21 mouse cellular contexts compared by ENCODE assay signal in genomic region chr13:81861886-81862600, GRCm38 (mm10).
A peak's percentile ranks its signal among the peaks of the same experiment; 100 is the strongest.
DNase-seq lines count a peak whose midpoint lies in the region; ATAC-seq lines count a peak whose summit lies in the region.
"Had no signal": no experiment of that assay in that cellular context is flagged by ENCODE, and none has a peak within 500 bp of the region (broad histone marks: within the 10 kb centered on the region; RNA-seq: fewer than 3 reads in every experiment).

No protein-coding gene starts in this region.

- peak; percentile 98 for ATAC-seq in frontal cortex, adult (ENCODE audit: low TSS enrichment)
- ATAC-seq: intestine, embryonic 16.5 days; midbrain, embryonic 15.5 days had no signal

- intact Hi-C loops in left cerebral cortex, postnatal 36 days (cut with DNase I) = no loop called here

- DNase-seq in frontal cortex, postnatal 14 days (ENCODE audit: low spot score in 2 of 2) = no peak
- peak; percentile 64 for DNase-seq in right cerebral cortex, adult 18-20 months
- DNase-seq in right cerebral cortex, postnatal 14 days = no peak
- peak; percentile 36 to 40 for DNase-seq in left cerebral cortex, postnatal 36 days (ENCODE audit: low spot score in 2 of 2)
- no peak for DNase-seq in adrenal gland, adult 8-10 months
- DNase-seq in adrenal gland, adult 2 months = no peak
- DNase-seq: adrenal gland, postnatal 14 days; cerebellum, adult 11-12 months; cerebellum, adult 9-11 months; gastrocnemius, postnatal 25 days; heart, adult 11 months; heart, postnatal 4 days; kidney, adult 8-10 months; kidney, postnatal 10 days; lung, embryonic 14.5 days; lung, postnatal 14 days; retina, postnatal 1 day; thymus, postnatal 14 days had no signal

Comparison
In these comparisons a context has a peak if more than half of its experiments do, and no peak if none do; other contexts are left out.
1. DNase-seq: peak in right cerebral cortex, adult 18-20 months (single experiment) and left cerebral cortex, postnatal 36 days (2 of 2); none in frontal cortex, postnatal 14 days (0 of 2), right cerebral cortex, postnatal 14 days (single experiment), adrenal gland, adult 8-10 months (single experiment) and adrenal gland, adult 2 months (single experiment).